Mouse (Mus musculus) telencephalon, adult 2 months (tissue): Measurements from ENCODE around the gene Olfr544.
"Not testable (repeated sequence)": the region's sequence is repeated elsewhere in the genome, so short reads cannot be mapped to it uniquely, and the experiment has no call there.

Experiments used
- DNase-seq: peaks from one replicate; pipeline ENCODE4 v3.0.0-alpha.2; 2011; ENCODE audit warnings: low read depth, low spot score

The Olfr544 gene

GRCm38 (mm10) chr7:102488161-102488560 lies at the start of gene Olfr544:
Olfr544 (minus strand) TSS chr7:102488313.
- no peak for DNase-seq

DNA sequence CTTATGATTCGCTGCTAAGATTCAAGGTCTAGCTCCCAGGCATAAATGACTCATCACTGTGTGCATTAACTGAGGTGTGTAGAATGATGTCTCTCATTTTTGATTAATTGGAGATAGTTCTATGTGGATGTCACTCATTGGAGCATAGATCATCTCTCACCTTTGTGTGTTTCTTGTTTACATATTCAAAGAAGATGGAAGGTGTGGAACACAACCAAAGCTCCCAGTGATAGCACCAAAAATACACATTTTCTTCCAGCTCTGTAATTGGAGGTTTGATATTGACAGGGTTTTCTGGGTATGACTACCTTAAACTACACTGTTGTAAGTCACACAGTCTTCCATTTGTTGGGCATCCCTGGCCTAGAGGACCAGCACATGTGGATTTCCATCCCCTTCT lies 46.3 kb upstream of the Olfr544 start, which contains the start of gene Olfr547:
Gene Olfr547 (plus strand): TSS at position 301 of the 400 bp plus-strand sequence.
- no peak for DNase-seq

DNA sequence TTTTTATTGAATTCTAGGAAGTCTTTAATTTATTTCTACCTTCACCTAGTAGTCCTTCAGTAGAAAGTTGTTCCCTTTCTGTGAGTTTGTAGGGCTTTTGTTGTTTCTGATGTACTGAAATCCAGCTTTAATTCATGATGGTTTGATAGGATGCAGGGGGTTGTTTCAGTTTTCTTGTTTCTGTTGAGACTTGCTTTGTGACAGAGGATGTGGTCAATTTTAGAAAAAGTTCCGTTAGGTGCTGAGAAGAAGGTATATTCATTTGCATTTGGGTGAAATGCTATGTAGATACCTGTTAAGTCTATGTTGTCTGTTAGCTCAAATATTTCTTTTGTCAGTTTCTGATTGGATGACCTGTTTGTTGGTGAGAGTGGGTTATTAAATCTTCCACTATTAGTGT lies 40.9 kb upstream of the Olfr544 start:
- DNase-seq: no peak

GRCm38 (mm10) chr7:102517051-102517335 lies 28.9 kb upstream of the Olfr544 start:
- no peak for DNase-seq

GRCm38 (mm10) chr7:102516261-102517050 lies 28.3 kb upstream of the Olfr544 start:
- no peak for DNase-seq

DNA sequence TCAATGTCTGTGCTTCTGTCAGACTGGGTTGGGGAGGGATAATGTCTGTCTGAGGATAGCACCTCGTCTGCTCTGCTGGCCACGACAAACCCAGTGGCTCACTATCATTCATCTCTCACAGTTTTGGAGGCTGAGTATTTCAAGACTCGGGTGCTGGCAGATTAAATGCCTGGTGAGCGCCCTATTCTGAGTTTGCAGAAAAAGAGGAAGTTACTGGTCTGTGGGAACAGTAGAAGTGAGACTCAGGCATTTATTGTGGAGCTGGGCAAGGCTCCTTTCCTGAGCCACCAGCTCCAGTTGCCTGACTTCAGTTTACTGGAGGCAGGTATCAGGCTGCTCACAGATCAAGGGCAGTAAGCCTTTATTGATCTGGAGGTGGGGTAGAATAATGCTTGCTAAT lies 26.0 kb upstream of the Olfr544 start:
- DNase-seq: no peak

DNA sequence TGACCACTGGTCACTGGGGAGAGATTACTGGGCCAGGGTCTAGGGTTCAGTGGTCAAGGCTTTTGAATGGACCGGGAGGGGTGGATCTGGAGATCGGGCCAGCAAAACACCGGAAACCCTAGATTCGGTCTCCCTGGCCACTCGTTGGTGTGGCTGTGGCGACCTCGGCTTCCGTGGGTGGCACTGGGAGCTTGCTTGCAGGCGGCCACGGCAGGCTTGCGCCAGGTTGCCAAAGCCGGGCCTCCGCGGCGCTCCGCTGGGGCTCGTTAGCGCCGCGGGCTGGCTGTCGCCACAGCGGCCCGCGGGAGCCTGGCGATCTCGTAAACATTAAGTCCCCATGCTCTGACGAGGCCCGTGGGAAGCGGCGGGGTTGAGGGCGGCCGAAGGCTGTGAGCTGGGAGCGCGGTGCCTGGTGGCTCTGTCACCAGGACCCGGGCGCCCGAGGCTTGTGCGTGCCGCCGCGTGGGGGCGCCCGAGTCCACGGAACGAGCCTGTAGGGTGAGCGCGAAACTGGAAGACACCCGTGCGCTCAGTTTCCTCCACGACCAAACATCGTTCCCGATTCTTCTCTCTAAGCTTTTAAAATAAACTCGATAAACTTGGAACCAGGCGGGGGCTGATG lies 24.8 kb upstream of the Olfr544 start:
- peak; percentile 24 for DNase-seq

- no peak for DNase-seq
Measured at GRCm38 (mm10) chr7:102511927-102512326, 23.8 kb upstream of the Olfr544 start.

GRCm38 (mm10) chr7:102509726-102510125 lies 21.6 kb upstream of the Olfr544 start:
- no peak for DNase-seq

DNA sequence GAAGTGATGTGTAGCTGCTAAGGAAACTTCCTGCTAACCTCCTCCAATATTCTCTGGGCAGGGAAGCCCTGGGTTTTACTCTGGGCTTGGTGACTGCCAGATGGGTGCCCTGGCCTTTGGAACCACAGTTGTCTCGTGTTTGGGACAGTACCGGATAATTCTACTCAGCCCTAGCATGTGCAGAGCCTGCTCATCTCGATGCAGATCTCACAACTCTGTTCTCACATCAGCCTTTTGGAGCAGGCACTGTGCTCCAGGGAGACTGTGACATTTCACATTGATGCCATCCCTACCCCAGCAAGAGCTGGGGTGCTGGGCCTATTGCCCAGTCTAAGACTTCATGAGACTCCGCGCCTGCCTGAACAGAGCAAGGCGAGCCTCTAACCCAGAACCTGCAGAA lies 20.6 kb upstream of the Olfr544 start:
- DNase-seq: no peak

- no peak for DNase-seq
Measured at GRCm38 (mm10) chr7:102508066-102508465, 20.0 kb upstream of the Olfr544 start.

DNA sequence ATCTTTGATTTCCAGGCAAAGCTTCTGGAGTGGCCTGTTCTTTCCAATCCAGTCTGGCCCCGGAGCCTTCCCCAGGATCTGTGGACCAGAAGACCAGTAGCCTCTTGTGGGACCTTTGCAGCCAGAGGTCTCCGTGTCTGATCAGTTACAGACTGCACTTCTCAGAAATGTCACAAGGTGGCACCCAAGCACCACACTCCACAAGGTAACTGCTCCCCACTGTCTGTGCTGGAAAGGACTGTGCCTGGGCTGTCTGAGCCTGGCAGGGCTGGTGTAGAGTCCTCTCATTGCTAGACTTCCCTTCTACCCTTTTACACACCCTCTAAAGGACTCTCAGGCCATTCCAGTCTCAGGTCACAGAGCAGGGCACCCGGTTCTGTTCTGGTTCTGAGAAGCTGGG lies 18.7 kb upstream of the Olfr544 start:
- DNase-seq: peak; percentile 9

DNA sequence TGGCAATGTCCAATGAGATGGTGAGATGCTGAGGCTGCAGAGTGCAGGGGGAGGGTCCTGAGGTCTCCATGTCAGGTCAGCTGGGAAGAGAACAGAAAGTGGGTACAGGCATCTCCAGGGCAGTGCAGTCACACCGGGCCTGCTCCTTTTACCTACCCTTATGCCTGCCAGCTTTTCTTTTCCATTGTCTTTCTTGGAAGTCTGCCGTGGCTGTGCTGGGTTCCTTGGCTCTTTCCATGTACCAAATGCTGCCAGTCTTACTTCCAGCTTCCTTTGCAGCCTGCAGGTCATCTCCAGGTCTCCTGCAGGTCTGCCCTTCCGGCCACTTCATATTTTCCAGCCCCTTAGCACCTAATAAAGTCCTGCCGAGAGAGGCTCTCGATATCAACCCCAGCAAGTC lies 13.9 kb upstream of the Olfr544 start:
- DNase-seq: no peak

DNA sequence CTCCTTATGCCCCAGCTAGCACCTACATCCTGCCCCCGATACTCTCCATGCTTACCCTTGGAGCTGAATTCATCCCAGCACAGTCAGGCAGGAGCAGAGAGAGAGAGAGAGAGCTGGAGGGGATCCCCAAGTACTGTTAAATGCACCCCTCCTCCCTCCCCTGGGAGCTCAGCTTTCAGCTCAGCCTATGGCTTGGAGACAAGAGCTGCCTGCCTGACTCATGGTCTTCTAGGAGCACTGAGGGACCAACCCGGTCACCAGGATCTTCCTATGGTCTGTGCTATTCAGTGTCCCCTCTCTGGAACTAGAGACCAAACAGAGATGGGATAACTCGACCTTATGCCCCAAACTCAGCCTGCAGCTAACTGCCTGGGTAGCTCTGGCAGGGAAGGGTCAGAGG lies 11.4 kb upstream of the Olfr544 start, which contains the start of gene Olfr545:
Gene Olfr545 (minus strand): TSS at position 101 of the 400 bp plus-strand sequence.
- DNase-seq: no peak

GRCm38 (mm10) chr7:102494416-102494815 lies 6.3 kb upstream of the Olfr544 start:
- DNase-seq: not testable (repeated sequence)

DNA sequence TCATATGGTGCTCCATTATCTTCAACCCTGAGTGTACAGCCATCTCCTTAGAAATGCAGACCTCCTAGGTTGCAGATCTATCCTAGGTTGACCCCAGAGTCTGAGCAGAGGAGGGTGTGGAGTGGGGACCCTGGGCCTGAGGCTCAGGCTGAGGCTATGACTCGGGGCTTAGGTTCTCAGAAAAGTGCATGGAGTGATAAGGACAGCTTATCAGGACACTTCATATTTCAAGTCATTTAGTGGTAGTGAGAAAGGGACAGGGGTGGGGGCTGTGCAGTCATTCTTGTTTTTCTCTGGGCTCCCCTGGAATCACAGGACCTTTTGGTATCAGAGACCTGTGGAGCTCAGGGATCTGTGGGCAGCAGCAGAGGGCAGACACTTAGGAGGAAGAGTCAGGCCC lies 2.0 kb downstream of the Olfr544 start:
- no peak for DNase-seq

DNA sequence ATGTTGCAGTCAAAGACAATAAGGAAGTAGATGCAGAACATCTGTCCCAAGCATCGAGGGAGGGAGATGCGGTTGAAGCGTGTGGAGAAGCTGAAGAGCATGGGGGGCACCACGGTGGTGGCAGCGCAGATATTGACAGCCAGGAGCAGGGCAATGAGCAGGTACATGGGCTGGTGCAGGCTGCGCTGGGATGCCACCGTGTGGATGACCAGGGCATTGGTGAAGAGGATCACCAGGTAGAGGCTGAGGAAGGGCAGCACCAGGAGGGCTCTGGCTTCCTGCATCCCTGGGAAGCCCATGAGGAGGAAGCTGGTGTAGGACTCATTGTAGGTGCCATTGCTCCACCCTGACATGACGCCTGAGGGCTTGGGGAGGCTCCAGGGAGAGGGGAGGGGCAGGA lies 3.3 kb downstream of the Olfr544 start:
- not testable (repeated sequence) for DNase-seq

- DNase-seq: no peak
Measured at GRCm38 (mm10) chr7:102483665-102484064, 4.4 kb downstream of the Olfr544 start.

DNA sequence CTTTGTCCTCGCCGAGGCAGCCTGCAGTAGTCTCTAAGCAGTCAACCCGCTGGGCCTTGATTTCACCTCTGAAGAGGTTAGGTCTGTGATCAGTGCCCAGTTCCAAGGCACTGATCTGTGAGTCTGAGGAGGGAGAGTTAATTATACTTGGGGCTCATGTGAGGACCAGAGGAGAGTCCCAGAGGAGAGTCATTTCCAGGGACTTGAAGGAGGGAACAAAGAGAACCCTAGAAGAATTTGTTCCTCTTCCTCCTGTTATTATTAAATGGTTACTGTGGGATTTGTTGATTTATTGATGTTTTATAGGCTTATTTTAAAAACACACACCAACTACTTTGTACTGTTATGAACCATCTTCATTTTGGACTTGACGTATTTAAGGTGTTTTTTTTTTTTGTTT lies 6.5 kb downstream of the Olfr544 start, which contains the start of gene Olfr543:
Gene Olfr543 (minus strand): TSS at position 101 of the 400 bp plus-strand sequence.
- DNase-seq: no peak

DNA sequence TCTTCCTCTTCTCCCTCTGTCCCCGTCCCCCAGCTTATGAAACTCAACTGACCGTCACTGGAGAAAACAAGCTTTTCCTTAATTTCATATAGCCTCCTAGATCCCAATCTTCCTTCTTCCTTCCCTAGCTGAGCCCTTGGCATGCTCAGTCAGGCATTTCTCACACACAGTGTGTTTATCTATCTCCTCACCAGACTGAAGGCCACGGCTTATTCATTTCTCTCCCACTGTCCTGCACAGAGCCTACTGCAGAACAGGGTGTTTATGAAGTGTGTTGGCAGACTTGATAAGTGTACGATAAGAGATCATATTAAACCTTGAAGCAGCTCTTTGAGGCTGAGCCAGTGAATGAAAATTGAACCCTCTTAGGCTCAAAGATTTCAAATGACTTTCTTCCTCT lies 7.3 kb downstream of the Olfr544 start:
- DNase-seq: no peak

DNA sequence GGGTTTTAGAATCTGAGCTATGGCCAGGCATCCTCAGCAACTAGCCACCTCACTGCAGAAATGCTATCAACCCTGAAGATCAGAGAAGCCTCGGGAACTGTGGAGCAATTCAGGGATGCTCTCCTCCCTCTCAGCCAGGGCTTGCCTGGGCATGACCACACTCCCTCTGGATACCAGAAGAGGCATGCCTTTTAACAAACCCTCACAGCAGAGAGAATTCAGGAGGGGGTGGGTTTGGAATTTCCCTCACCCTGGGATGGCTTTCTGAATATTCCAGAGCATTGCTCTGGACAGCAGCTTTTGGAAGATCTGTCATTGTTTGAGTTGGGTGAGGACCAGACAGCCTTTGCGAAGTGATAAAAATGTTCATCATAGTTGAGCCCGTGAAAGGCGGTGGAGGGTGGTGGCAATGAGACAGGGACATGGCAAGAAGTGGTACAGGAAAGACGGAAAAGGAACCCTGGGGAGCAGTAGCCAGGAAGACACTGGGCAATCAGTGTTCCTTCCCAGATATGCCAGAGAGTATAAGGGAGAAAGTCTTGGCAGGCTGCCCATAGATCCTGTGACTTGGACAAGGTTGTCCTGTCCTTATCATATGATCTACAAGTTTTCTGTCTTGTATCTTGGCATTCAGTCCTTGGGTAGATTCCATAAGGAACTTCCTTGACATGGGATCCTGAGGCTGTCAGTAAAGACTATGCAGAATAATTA lies 8.6 kb downstream of the Olfr544 start:
- DNase-seq: no peak

- DNase-seq: no peak
Measured at GRCm38 (mm10) chr7:102478926-102479325, 9.2 kb downstream of the Olfr544 start.

GRCm38 (mm10) chr7:102478425-102478824 lies 9.7 kb downstream of the Olfr544 start:
- DNase-seq: no peak
